Mouse (Mus musculus) urinary bladder, postnatal 4 days (tissue): Measurements from ENCODE around the gene Slc25a39.

Source experiments
- DNase-seq, 2 experiments: peaks; one replicate each; pipeline ENCODE4 v3.0.0; 2021 to 2022; ENCODE audit warnings: low spot score in 2 of 2

Gene Slc25a39

DNA sequence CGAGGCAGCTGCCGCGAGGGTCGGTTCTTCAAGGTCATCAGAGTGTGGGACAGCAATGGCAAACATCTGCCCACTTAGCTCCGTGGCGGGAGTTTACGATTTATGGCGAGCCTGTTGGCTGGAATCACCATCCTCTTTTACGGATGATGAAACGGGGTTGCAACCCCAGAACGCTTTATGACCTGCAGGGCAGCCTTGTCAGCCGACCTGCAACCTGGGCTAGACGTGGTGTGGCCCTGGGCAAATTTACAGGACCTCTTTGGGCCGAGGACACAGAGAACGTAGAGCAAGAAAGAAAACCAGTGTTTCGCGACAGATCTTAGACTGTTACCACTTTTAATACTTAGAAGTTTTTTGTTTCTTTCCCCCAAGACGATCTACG is at the start of gene Slc25a39:
Gene Slc25a39, minus strand, starts transcription at position 113 of the 382 bp plus-strand sequence.
- no peak for DNase-seq

- DNase-seq = peak; percentile 72 to 80
Observed at GRCm38 (mm10) chr11:102455740-102456396, 48.1 kb upstream of the Slc25a39 start.

DNA sequence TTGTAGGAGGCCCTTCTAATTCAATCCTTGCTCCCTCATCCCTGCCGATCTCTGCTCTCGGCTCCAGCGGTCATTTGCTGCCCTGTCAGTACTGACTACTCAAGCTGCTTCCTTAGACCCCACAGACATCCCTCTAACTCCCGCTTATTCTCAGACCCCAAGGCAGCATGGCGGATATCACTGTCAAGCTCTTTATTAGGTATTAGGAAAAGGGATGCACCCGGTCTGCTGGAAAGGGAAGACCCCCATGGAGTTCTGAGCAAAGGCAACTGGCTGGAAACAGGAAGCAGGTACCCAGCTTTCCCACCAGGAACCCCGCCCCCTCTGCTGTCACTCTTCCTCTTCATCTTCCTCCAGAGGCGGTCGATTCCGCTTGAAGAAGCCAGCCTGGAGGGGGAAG is 45.4 kb upstream of the Slc25a39 start:
- no peak for DNase-seq

- DNase-seq = no peak
Observed at GRCm38 (mm10) chr11:102449043-102450008, 41.6 kb upstream of the Slc25a39 start.

DNA sequence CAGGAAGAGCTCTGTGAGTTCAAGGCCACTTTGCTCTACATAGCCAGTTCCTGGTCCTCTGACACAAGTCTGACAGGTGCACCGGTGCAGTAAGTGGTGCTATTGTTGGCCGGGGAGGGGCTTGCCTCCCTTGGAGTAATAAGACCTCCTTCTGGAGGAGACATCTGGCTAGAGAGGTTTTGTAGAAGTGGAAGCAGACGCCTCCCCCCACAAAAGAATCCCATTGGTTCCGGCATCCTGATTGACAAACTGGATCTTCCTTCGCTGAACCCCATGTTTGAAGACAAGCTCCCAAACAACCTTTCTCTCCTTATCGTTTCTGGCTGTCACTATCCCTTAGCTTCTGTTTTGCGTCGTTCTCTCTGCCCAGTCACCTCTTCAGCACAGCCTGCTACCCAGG is 40.6 kb upstream of the Slc25a39 start:
- DNase-seq = no peak

DNA sequence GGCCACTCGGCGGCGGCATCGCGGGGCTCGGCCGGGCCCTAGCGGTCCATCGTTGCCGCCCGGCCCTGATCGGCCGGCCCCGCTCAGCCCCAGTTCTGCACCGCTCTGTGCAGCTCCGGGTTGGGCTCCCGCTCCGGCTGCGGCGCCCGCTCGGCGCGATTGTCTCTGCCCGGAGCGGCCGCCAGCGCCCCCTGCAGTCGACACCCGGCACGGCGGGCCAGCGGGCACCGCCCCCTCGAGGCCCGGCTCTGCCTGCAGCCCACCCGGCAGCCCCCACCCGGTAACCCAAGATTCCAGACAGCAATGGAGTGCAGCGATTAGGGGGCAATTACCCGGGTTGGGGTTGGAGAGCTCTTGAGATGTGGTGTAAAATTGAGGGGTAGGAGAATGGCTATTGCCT is 39.8 kb upstream of the Slc25a39 start, which contains the start of gene Fam171a2:
Gene Fam171a2, minus strand, starts transcription at position 186 of the 400 bp plus-strand sequence.
- DNase-seq = peak; percentile 82 to 86

DNA sequence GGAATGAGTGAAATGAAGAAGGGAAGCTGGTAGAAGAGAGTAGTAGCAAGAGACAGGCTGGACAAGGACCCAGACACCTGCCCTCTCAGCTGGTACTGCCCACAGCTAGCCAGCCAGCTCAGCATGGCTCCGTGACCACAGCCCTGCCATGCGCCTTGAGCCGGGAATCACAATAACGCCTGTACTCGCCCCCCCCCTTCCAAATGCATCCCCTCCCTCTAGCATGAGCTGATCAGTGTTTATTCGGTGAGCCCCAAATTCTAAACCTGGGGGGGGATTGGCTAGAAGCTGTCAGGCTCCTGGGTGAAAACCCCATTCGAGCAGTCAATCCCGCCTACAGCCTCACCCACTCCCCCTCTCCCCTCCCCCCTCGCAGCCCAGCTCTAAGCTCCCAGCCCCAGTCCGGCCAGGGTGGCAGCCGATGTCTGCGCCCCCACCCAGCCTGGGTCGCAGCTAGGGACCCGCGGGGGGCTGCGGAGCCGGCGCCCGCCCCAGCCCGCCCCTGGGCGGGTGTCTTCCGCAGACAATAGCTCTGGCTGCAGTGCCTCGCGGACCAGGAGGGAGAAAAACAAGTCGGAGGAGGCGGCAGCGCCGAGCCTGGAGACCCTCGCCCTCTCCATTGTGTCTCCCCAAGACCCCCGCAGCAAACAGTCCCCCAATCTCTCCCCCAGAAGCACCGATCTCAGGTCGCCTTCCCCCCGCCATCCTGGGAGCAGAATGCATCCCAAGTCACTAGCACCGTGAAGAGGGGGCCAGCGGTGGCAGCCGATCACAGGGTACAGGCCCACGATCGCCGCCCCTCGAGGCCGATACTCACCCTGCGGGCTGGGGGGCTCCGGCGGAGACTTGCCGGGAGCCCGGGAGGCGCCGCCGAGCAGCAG is 39.1 kb upstream of the Slc25a39 start:
- no peak for DNase-seq

- peak in 1 of 2 experiments; percentile 63 for DNase-seq
Observed at GRCm38 (mm10) chr11:102445891-102446361, 38.2 kb upstream of the Slc25a39 start.

DNA sequence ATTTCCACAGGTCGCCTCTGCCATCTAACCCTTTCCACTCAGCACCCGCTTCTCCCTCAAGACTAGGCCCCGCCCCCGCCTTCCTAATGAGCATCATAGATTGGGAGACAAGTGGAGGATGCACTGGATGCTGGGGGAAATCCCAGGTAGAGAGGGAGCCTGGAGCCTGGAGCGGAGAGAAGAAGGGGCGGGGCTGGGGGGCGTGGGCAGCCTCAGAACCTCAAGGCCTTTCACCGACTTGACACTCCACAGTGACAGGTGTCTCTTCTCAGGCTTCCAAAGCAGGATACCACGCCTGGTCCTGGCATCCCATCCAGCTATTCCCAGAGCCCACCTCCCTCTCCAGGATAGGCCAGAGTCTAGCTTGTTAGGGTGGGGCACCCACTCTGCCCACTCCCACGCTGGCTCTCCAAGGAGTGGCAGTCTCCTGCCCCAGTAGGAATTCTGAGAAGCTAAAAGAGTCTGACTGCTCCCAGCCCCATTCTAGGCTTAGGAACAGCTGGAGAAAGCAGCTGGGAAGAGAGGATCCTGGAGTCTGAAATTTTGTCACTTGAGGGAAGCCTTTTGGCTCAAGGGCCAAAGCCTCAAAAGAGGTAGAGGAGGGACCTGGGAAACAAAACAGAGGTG is 37.6 kb upstream of the Slc25a39 start:
- DNase-seq = peak in 1 of 2 experiments; percentile 74

GRCm38 (mm10) chr11:102444781-102445180 is 37.0 kb upstream of the Slc25a39 start:
- DNase-seq = no peak

- no peak for DNase-seq
Observed at GRCm38 (mm10) chr11:102444321-102444720, 36.6 kb upstream of the Slc25a39 start.

GRCm38 (mm10) chr11:102443740-102444139 is 36.0 kb upstream of the Slc25a39 start:
- no peak for DNase-seq

DNA sequence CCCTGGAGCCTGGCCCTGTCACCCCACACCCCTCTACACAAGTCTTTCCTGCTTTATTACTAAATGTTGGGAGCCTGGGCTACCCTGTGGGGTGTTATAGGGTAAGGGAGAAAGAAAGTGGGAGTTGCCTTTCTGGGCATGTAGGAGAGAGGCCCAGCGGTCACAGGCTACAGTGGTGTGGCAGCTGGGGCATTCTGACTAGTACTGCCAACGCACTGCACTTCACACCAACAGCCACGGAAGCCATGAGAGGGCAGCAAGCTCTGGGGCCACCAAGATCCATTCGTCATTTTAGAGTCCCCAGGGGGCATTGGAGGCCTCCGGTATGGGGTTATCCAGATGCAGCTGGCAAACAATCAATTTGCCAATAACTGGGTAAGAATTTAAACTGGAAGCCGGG is 34.3 kb upstream of the Slc25a39 start:
- DNase-seq = no peak

GRCm38 (mm10) chr11:102441434-102441833 is 33.7 kb upstream of the Slc25a39 start:
- DNase-seq = no peak

DNA sequence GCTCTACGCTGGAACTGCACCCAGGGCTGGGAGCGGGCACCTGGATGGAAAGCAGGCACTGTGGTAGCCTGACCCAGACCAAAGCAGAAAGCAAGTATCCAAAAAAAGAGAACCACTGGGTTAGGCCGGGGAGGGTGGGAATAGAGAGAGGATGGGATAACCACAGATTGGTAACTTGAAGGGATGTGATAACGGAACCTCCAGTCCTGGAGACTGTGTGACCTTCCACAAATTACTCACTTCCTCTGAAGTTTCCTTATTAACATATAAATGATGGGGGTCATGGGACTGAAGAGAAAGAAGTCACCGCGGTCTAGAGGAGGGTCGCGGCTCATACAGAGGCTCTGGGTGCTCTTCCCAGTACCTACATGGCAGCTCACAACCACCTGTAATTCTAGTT is 32.5 kb upstream of the Slc25a39 start:
- DNase-seq = no peak

GRCm38 (mm10) chr11:102439093-102440082 is 31.6 kb upstream of the Slc25a39 start:
- no peak for DNase-seq

GRCm38 (mm10) chr11:102438212-102439092 is 30.7 kb upstream of the Slc25a39 start:
- peak; percentile 77 to 92 for DNase-seq

- DNase-seq = peak in 1 of 2 experiments; percentile 68
Observed at GRCm38 (mm10) chr11:102437120-102438061, 29.6 kb upstream of the Slc25a39 start.
